Mouse (Mus musculus): ENCODE measurements around the gene Fezf2.

Gene Fezf2

GRCm38 (mm10) chr14:12348089-12348488 lies at the start of gene Fezf2:
Gene Fezf2 (minus strand): TSS chr14:12348189.
- DNase-seq (ENCODE audit: low read depth, low spot score) = no peak

GRCm38 (mm10) chr14:12397561-12397960 lies 49.6 kb upstream of the Fezf2 start:
- DNase-seq (ENCODE audit: low read depth, low spot score) = no peak

- no peak for DNase-seq (ENCODE audit: low read depth, low spot score)
These were observed 46.3 kb upstream of the Fezf2 start for GRCm38 (mm10) chr14:12394318-12394717.

- no peak for DNase-seq (ENCODE audit: low read depth, low spot score)
These were observed 45.4 kb upstream of the Fezf2 start for GRCm38 (mm10) chr14:12393271-12393861.

GRCm38 (mm10) chr14:12391167-12391566 lies 43.2 kb upstream of the Fezf2 start:
- no peak for DNase-seq (ENCODE audit: low read depth, low spot score)

- DNase-seq (ENCODE audit: low read depth, low spot score) = no peak
These were observed 40.9 kb upstream of the Fezf2 start for GRCm38 (mm10) chr14:12388806-12389436.

GRCm38 (mm10) chr14:12388192-12388795 lies 40.3 kb upstream of the Fezf2 start:
- no peak for DNase-seq (ENCODE audit: low read depth, low spot score)

- DNase-seq (ENCODE audit: low read depth, low spot score) = no peak
These were observed 39.2 kb upstream of the Fezf2 start for GRCm38 (mm10) chr14:12387176-12387575.

- no peak for DNase-seq (ENCODE audit: low read depth, low spot score)
These were observed 29.9 kb upstream of the Fezf2 start for GRCm38 (mm10) chr14:12377883-12378282.

- no peak for DNase-seq (ENCODE audit: low read depth, low spot score)
These were observed 29.3 kb upstream of the Fezf2 start for GRCm38 (mm10) chr14:12377289-12377688.

GRCm38 (mm10) chr14:12375451-12375850 lies 27.5 kb upstream of the Fezf2 start:
- DNase-seq (ENCODE audit: low read depth, low spot score) = no peak

- DNase-seq (ENCODE audit: low read depth, low spot score) = no peak
These were observed 2.4 kb upstream of the Fezf2 start for GRCm38 (mm10) chr14:12350271-12350916.

- DNase-seq (ENCODE audit: low read depth, low spot score) = no peak
These were observed 1.5 kb upstream of the Fezf2 start for GRCm38 (mm10) chr14:12349334-12350090.

- no peak for DNase-seq (ENCODE audit: low read depth, low spot score)
These were observed 956 bp downstream of the Fezf2 start for GRCm38 (mm10) chr14:12346865-12347600.

- DNase-seq (ENCODE audit: low read depth, low spot score) = no peak
These were observed 1.8 kb downstream of the Fezf2 start for GRCm38 (mm10) chr14:12346011-12346864.

GRCm38 (mm10) chr14:12345241-12345921 lies 2.6 kb downstream of the Fezf2 start:
- DNase-seq (ENCODE audit: low read depth, low spot score) = no peak

GRCm38 (mm10) chr14:12344746-12345240 lies 3.2 kb downstream of the Fezf2 start:
- no peak for DNase-seq (ENCODE audit: low read depth, low spot score)

- DNase-seq (ENCODE audit: low read depth, low spot score) = no peak
These were observed 3.8 kb downstream of the Fezf2 start for GRCm38 (mm10) chr14:12344061-12344745.

- no peak for DNase-seq (ENCODE audit: low read depth, low spot score)
These were observed 4.5 kb downstream of the Fezf2 start for GRCm38 (mm10) chr14:12343451-12343941.

Measured in telencephalon, adult 2 months (tissue).